Mouse (Mus musculus) retina, postnatal 7 days (tissue): ENCODE measurements at regions not wholly inside any gene's neighbourhood (a gene's known extent, or its start where the extent isn't known, plus 50 kb on each side); places are given as distances from the start of the nearest gene placed in this dataset.

ENCODE experiments used
- DNase-seq: peaks from one replicate; pipeline ENCODE4 v3.0.0-alpha.2; 2012; ENCODE audit warnings: low read depth, low spot score

GRCm38 (mm10) chr8:86170091-86170490, 329.3 kb downstream of the Phkb start:
- DNase-seq: no peak

GRCm38 (mm10) chr8:86164818-86165217, 324.1 kb downstream of the Phkb start:
- no peak for DNase-seq

- DNase-seq: no peak
Measured at GRCm38 (mm10) chr8:86159074-86159783, 318.5 kb downstream of the Phkb start.

GRCm38 (mm10) chr8:86147586-86147985, 306.8 kb downstream of the Phkb start:
- no peak for DNase-seq

GRCm38 (mm10) chr8:86125244-86125643, 284.5 kb downstream of the Phkb start:
- no peak for DNase-seq

GRCm38 (mm10) chr8:86124655-86125054, 283.9 kb downstream of the Phkb start:
- no peak for DNase-seq
